Mouse (Mus musculus): ENCODE results near the gene Fgf13.

Fgf13 gene

GRCm38 (mm10) chrX:59567695-59568431 lies at the start of gene Fgf13:
Gene Fgf13 (minus strand): TSS chrX:59568071.
- DNase-seq = peak; percentile 53

GRCm38 (mm10) chrX:59606535-59606934 lies 38.7 kb upstream of the Fgf13 start:
- peak; percentile 8 for DNase-seq

GRCm38 (mm10) chrX:59589050-59589449 lies 21.2 kb upstream of the Fgf13 start:
- peak; percentile 20 for DNase-seq

DNA sequence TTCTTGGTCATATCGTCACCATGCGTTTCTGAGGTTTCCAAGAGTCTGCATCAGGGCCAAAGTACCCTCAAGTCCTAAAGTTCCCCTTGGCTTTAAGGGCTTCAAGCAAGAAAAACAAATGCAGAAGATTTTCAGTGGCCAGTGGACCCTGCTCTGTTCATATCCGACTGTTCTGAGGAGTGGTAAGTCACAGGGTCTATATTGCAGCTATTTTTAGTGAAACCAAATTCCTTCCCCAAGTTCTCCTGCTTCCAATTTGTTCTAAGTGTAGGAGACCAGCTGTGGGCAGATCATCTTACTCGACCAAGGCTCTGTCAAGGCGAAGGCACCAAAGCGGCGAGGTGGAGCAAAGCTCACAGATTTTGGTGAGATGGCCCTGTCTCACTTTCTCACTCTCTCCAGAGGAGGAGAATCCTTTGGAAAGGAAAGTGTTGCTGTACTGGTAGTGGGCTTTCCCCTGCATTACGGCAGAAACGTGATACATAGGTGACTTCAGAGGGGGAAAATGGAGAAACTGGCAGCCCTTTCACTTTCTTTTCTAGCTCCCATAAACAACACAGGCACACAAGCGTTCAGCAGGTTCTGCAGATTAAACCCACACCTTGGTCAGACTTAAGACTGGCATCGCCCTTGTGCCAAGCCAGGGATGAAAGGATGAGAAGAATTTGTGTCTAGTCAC lies 17.8 kb upstream of the Fgf13 start:
- no peak for DNase-seq

DNA sequence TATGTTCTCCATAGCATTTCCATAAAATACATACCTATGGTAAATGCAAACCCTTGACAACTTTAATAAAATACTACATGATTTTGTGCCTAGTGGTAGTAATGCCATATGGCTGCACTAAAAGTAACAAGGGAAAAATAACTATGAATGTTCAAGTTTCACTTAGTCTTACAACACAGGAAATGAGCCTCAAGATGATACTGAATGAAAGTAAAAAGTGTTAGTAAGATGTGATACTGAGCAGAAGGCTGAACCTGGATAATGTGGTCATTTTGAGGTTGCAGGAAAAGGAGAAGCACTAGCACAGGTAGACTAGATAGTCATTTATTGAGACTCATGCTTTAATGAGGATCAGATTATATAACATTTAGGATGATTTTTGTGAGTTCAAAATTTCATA lies 16.2 kb upstream of the Fgf13 start:
- no peak for DNase-seq

DNA sequence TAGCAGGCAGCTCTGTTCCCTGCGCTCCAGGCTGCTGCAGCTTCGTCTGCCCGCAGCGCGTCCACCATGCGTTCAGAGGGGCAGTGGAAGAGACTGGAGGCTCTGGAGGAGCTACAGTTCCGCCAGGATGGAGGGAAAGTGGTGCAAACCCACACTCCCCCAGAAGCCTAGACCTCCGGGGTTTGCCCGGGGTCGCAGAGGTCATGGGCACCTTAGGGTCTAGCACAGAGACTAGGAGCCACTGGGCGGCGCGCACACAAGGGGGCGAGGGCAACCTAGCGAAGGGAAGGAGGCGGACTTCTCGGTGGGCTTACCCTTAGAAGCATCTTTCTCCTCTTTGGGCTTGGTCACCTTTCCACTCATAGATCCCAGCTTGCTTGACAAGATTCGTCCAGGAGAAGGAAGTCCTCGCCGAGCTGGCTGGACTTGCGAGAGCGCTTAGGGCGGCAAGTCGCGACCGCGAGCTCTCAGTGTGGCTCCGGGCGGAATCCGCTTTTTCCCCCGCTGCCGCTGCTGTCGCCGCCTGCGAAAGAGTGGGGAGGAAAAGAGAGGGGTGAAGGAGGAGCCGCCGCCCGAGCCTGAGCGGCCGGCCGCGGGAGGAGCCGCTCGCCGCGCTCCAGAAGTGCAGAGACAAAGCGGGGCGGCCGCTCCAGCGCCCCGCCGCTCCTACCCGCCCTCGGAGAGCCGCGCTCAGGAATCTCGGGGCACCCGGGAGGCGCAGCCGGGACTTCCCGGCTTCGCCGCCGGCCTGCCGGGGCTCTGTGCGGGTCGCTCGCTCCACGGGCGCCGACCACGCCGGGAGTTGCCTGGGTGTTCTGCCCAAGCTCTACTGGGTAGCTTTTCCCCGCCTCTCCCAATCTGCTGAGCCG lies 811 bp downstream of the Fgf13 start:
- peak; percentile 49 for DNase-seq

DNA sequence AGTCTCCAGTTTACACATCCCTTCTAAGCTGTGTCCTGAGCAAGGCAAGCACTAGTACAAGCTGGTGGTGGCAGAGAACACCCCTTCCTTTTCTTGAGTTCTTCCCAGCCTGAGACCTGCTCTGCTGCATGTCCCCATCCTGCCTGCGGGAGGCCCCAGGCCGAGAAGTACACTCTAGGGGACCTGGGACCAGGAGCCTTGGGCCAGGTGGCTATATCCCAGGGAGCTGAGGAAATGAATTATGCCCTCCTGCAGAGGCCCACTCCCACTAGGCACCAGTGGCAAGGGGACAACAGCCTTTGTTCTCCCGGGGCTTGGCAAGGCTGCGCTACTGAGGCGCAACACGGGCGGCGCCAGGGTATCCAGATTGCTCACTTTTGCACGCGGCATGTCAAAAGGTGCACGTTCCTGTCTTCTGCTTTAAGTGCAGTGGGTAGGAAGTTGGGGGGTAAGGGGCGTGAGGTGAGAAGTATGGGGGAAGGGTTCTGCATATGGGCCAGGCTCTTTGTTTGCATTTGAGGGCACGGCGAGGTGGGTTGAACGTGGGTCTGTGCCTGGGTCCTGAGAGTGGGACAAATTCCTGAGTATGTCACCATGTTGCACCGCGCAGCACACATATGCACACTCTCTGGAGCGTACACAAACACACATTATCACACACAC lies 1.7 kb downstream of the Fgf13 start:
- DNase-seq = peak; percentile 21

GRCm38 (mm10) chrX:59547931-59548330 lies 19.9 kb downstream of the Fgf13 start:
- DNase-seq = no peak

DNA sequence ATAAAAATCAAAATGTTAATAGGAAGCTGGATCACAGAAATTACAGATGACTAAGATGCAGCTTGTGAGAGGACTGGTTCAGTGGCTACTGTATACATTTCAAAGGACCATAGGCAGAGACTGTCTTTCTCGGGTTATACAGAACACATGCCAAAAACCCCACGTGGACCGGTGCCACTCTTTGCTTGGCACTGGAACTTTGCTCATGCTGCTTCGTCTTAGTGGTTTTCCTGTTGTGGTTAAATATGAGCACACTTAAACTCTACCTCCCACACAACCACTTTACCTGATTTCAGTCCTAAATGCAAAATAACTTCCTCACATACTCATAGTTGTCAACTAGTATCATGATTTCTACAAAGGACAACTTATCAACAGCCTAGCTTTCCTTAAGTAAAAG lies 59.6 kb downstream of the Fgf13 start:
- DNase-seq = peak; percentile 2

GRCm38 (mm10) chrX:59493388-59493787 lies 74.5 kb downstream of the Fgf13 start:
- DNase-seq = no peak

GRCm38 (mm10) chrX:59485426-59485825 lies 82.4 kb downstream of the Fgf13 start:
- no peak for DNase-seq

DNA sequence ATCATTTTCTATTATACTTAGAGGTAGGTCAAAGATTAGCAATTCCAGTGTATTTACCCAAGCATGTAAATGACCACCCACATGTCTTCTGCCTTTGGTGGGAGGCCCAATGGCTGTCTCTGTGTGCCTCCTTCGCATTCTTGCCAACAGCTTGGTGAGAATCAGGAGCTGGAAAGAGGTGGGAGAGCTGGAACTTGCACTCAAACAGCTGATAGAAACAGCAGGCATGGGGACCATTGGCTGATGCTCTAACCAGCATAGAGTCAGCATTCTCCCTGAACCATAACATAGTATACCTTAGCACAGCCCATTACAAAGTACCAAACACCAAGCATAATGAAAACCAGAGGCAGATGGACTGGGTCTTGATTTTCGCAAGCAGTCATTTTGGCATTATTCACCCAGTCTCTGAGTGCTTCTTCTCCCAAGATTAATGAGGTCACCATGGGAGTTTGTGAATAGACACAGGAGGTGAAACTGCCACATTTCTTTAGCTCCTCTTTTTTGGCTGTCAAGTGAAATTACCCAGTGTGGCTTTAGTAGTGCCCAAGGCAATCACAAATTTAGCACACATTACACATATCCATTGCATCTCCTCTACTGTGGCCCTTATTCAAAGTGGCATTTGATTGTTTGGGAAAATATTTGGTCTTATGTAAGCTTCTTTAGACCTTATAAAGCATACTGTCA lies 165.1 kb downstream of the Fgf13 start:
- no peak for DNase-seq

- no peak for DNase-seq
Observed at GRCm38 (mm10) chrX:59290916-59291411, 276.9 kb downstream of the Fgf13 start.

- DNase-seq = no peak
Observed at GRCm38 (mm10) chrX:59251576-59251975, 316.3 kb downstream of the Fgf13 start.

DNA sequence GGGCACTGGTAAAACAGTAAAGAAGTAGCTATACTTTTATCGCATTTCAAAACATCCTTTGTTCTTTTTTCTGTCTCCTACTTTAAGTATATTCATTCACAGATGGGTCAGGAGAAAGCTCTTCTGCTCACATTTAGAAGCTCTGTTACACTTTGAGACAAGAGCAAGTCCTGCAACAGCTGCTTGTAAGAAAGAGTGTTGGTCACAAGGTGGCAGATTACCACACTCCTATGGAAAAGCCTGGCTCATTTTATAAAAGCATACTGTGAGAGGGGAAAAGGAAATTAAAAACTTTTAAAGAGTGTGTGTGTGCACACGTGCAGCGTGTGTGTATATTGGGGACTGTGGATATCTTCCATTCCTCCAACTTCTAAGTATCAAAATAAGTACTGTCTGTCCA lies 324.1 kb downstream of the Fgf13 start:
- DNase-seq = no peak

DNA sequence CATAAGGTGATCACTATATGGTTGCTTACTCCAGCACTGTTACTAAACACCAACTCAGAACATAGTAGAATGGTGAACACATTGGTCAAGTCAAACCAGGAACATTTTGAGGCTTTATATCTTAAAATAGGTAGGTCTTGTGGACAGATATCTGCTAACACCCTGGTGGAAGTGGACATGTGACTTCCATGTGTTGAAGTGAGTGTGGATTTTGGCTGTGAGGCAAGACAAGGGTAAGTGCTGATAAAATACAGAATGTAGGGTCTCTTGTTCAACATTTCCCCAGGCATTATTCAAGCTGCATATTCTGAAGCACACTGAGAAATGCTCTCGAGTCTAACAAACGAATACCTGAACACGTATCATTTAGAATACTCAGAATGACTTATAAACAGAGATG lies 324.7 kb downstream of the Fgf13 start:
- no peak for DNase-seq

DNA sequence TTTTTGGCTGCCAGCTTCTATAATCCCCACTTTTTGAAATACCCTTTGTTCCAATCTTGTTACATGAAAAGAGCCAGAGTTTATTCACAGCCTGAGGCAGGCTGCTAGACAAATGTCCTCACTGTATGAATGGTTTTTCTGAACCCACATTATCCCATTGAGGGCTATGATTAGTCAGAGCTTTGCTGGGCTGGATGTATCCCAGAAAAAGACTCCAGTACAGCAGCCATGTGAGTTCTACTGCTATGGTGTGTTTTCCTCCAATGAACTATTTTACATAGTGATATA lies 326.5 kb downstream of the Fgf13 start:
- DNase-seq = no peak

GRCm38 (mm10) chrX:59240683-59241459 lies 327.0 kb downstream of the Fgf13 start:
- DNase-seq = no peak

GRCm38 (mm10) chrX:59220675-59221074 lies 347.2 kb downstream of the Fgf13 start:
- DNase-seq = no peak

DNA sequence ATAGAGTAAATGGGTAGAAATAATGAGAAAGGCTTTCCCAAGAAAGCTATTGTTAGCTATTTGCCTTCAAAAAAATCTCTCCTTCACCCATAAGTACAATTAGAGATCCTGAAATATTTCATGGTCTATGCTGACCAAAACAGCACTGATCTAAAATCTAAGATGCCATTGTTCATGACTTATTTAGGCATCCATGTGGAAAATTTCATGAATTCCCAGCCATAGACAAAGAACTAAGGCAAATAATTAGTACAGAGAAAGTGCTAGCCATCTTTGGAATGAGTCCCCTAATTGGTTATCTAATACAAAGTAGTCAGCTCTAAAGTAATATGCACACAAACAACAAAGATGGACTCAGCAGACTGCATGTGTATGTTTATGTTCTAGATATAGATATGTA lies 366.7 kb downstream of the Fgf13 start:
- no peak for DNase-seq

DNA sequence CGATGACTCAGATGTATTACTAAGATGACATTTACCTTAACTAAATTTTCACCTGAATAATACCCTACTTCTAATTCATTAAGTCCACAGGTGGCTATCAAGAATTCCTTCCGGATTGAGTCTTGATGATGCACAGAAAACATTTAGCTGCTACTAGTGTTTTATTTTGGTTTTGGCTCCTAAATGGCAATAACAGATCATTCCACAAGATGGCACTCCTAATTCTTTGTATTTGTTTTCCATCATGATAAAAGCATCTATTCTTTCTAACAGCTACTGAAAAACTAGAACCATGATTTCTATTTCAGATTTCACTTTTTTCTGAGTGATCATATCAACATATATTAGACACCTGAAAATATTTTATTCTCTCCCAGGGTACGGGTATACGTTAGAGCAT lies 373.7 kb downstream of the Fgf13 start:
- DNase-seq = no peak

DNA sequence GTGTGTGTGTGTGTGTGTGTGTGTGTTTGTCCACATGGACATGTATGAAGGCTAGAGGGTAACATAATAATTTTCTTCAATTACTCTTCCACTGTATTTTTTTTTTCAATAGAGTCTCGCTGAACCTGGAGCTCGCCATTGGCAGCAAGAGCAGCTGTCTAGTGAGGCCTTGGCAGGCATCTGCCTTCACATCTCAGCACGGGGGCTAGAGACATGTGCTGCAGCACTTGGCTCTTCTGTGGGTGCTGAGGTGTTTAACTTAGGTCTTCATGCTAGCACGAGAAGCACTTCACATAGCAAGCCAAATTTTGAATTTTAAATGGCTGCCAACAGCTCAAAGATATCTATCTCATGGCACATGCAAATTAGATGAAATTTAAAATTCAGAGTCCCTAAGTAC lies 380.9 kb downstream of the Fgf13 start:
- DNase-seq = no peak
